Mouse (Mus musculus) intestine, embryonic 16.5 days (tissue): ENCODE data around the gene Large1. TPM values are rescaled to one million over a fixed set of nuclear protein-coding genes. Genes with fewer than 3 reads are reported as not detected.

Source experiments
- ATAC-seq: fragments of 200-750 bp; cut with Nextera tagmentation; 2 replicates; pipeline ENCODE4 v1.8.0; 2017; ENCODE audit warnings: moderate TSS enrichment, moderate library complexity
- H3K27ac ChIP-seq: fragments of 300-500 bp; sonication (generic); 2 replicates; pipeline ENCODE4 v1.5.1; 2014; ENCODE audit warnings: mild to moderate bottlenecking, low read length
- H3K27me3 ChIP-seq: fragments of 300-500 bp; sonication (generic); replicated peaks from 2 replicates; pipeline ENCODE4 v1.6.1; 2014; ENCODE audit warnings: low read length, control low read depth, mixed read lengths; ENCODE audit not compliant: control insufficient read depth, insufficient read depth
- H3K36me3 ChIP-seq: fragments of 300-500 bp; sonication (generic); 2 replicates; pipeline ENCODE4 v1.6.1; 2014; ENCODE audit warnings: low read length, control low read depth; ENCODE audit not compliant: control insufficient read depth, insufficient read depth
- H3K4me1 ChIP-seq: fragments of 300-500 bp; sonication (generic); 2 replicates; pipeline ENCODE4 v1.6.1; 2014; ENCODE audit warnings: low read length, control low read depth, mixed read lengths; ENCODE audit not compliant: control insufficient read depth, insufficient read depth
- H3K4me2 ChIP-seq: fragments of 300-500 bp; sonication (generic); 2 replicates; pipeline ENCODE4 v1.6.1; 2014; ENCODE audit warnings: low read depth, low read length, control low read depth
- H3K4me3 ChIP-seq: fragments of 300-500 bp; sonication (generic); 2 replicates; pipeline ENCODE4 v1.5.1; 2014; ENCODE audit warnings: mild to moderate bottlenecking, low read length
- H3K9ac ChIP-seq: fragments of 300-500 bp; sonication (generic); 2 replicates; pipeline ENCODE4 v1.6.1; 2014; ENCODE audit warnings: low read depth, low read length
- H3K9me3 ChIP-seq: fragments of 300-500 bp; sonication (generic); 2 replicates; pipeline ENCODE4 v1.6.1; 2016; ENCODE audit warnings: low read length, control low read depth; ENCODE audit not compliant: control insufficient read depth
- WGBS: fragments of 180-500 bp; shearing (Covaris S2); extraction: QIAGEN DNeasy Blood & Tissue Kit; methylation state at CpG from one replicate; pipeline ENCODE4 v1.1.7; 2014; 5-methylcytosine and 5-hydroxymethylcytosine counted together
- polyA plus RNA-seq: library from polyadenylated mRNA; unstranded; fragments of >200 nt; fragmentation: Nextera tagmentation; extraction: Ambion mirVana; gene quantifications from 2 replicates; pipeline ENCODE4 v1.2.1, GENCODE M21; 2015

Large1 gene
- polyA plus RNA-seq, 1 experiment from 2014 or later: 5.0 TPM

GRCm38 (mm10) chr8:73310036-73310435 is 43.3 kb downstream of the Large1 start:
- Histone ChIP-seq H3K36me3 (no peaks in the 10 kb centered on the region), H3K4me3 (no peak overlapping the region), H3K27me3 (no peaks in the 10 kb centered on the region), H3K4me1 (peaks cover 6% of the 10 kb centered on the region; the same call in 1 of the 2 replicates), H3K4me2 (no peak overlapping the region), H3K9ac (no peak overlapping the region), H3K27ac (no peak overlapping the region), H3K9me3 (no peaks in the 10 kb centered on the region)
- ATAC-seq: no peak

DNA sequence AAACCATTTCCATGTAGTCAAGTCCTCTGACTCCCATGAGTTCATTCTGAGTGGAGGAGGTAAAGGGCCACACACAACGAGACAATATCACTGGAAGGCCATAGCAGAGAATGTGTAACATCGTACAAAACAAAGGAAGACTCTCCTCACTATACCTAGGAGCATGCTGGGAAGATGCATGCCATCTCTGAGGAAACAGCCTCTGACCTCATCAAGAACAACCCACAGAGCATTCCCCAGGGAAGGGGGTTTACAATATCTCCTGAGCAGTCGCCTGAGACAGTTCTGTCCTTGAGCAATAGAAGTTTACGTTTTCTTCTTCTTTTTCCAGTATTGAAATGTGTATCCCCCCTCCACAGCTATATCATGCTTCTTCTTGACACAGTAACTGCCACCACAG is 49.4 kb downstream of the Large1 start:
- H3K9me3 ChIP-seq: no peaks in the 10 kb centered on the region
- H3K9ac ChIP-seq: no peak overlapping the region
- no peaks in the 10 kb centered on the region for H3K4me1 ChIP-seq
- no peak overlapping the region for H3K4me3 ChIP-seq
- 53% methylated on average over 4 of the region's 4 CpGs for WGBS
- ATAC-seq: no peak
- no peaks in the 10 kb centered on the region for H3K27me3 ChIP-seq
- H3K36me3 ChIP-seq: no peaks in the 10 kb centered on the region
- no peak overlapping the region for H3K4me2 ChIP-seq
- no peak overlapping the region for H3K27ac ChIP-seq

- Histone ChIP-seq H3K36me3 (no peaks in the 10 kb centered on the region), H3K4me3 (no peak overlapping the region), H3K9me3 (no peaks in the 10 kb centered on the region), H3K4me1 (no peaks in the 10 kb centered on the region), H3K4me2 (no peak overlapping the region), H3K9ac (no peak overlapping the region), H3K27ac (no peak overlapping the region), H3K27me3 (no peaks in the 10 kb centered on the region)
- 86% methylated on average over 3 of the region's 3 CpGs for WGBS
- no peak for ATAC-seq
These were observed 50.4 kb downstream of the Large1 start for GRCm38 (mm10) chr8:73302947-73303346.

DNA sequence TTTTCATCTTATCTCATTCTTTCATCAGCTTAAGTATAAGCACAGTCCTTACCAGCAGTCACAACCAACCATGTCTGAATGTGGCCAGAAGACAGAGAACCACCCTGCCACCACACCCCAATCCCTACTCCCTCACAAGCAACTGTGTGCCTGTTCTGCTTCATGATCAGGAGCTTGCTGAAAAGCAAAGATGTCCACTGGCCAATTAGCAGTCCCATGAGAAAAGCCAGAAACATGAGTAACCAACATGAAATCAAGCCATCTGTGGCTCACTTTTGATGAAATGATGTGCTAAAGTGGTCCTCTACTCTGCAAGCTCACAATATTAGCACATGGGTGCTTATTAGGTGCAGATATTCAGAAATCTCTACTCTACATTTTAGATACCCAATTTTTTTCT is 57.8 kb downstream of the Large1 start:
- H3K36me3 ChIP-seq: no peaks in the 10 kb centered on the region
- H3K9me3 ChIP-seq: no peaks in the 10 kb centered on the region
- no peak overlapping the region for H3K27ac ChIP-seq
- no peak for ATAC-seq
- H3K27me3 ChIP-seq: no peaks in the 10 kb centered on the region
- no peak overlapping the region for H3K4me2 ChIP-seq
- H3K9ac ChIP-seq: no peak overlapping the region
- no peaks in the 10 kb centered on the region for H3K4me1 ChIP-seq
- no peak overlapping the region for H3K4me3 ChIP-seq

DNA sequence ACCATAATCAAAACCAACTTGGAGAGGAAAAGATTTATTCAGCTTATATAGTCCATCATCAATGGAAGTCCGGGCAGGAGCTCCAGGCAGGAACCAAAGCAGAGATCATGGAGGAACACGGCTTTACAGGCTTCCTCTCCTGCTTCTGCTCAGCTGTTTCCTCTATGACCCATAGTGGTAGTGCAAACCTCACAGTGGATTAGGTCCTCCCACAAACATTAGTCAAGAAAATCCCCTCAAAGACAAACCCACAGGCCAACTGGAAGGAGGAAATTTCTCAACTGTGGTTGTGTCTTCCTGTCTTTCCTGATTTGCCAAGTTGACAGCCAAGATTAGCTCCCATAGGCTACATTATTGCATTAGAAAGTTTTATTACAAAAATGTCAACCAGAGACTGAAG is 59.7 kb downstream of the Large1 start:
- H3K36me3 ChIP-seq: no peaks in the 10 kb centered on the region
- H3K4me3 ChIP-seq: no peak overlapping the region
- no peak overlapping the region for H3K27ac ChIP-seq
- H3K9ac ChIP-seq: no peak overlapping the region
- ATAC-seq: no peak
- WGBS: 75% methylated on average over 2 of the region's 2 CpGs
- H3K9me3 ChIP-seq: no peaks in the 10 kb centered on the region
- no peak overlapping the region for H3K4me2 ChIP-seq
- no peaks in the 10 kb centered on the region for H3K4me1 ChIP-seq
- H3K27me3 ChIP-seq: no peaks in the 10 kb centered on the region

DNA sequence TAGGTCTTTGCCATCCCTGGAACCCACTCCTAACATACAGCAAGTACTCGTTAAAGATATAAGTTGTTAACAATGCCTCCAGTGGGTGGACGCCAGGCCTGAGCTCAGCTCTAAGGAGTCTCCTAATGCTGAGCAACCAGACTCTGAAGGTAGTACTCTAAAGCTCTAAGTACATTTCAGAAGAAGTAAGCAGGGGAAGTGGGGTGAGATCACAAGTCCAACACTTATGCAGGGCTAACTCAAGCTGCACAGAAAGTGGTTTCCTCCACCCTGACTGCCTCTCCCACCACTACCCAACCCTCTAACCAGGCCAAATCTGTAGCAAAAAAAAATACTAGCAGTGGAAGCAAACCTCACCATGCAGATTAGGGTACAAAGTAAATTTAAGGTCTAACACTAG is 61.7 kb downstream of the Large1 start:
- Histone ChIP-seq H3K27me3 (no peaks in the 10 kb centered on the region), H3K27ac (no peak overlapping the region), H3K36me3 (no peaks in the 10 kb centered on the region), H3K9me3 (no peaks in the 10 kb centered on the region), H3K9ac (no peak overlapping the region), H3K4me3 (no peak overlapping the region), H3K4me1 (no peaks in the 10 kb centered on the region), H3K4me2 (no peak overlapping the region)
- no peak for ATAC-seq
- WGBS: 85% methylated on average over 2 of the region's 2 CpGs

DNA sequence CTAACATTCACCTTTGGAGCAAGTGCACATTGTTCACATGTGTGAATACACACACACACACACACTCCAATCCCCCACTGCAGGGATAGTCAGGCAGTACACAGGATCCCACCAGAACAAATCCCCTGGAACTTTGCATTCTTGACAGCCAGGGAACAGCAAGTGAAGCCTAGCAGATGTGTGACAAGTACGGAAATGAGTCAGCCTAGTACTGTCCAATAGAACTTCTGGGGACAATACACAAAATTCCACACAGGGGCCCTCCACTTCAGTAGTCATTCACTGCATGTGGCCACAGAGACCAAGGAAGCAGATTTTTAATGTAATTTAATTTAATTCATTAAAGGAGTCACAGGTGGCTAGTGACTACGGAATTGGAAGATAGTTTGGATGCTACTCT is 62.7 kb downstream of the Large1 start:
- no peak overlapping the region for H3K27ac ChIP-seq

DNA sequence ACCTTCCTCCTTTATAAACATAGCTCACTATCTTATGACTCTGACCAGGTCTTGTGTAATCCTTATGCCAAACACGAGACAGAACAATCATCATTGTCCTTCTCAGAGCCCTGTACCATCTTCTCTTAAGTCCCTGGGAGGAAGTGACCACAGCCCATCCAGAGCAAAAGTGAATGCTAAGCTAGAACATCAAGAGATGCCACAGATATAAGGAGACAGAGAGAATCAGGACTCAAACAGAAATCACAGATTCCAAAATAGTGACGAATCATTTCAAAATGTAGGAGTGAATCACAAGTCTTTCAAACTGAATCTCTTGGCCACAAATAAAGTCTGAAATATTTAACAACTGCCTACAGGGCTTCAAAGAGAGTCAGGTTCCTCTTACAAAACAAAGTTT is 63.5 kb downstream of the Large1 start:
- no peak overlapping the region for H3K4me2 ChIP-seq
- WGBS: 77% methylated on average over 2 of the region's 2 CpGs
- no peak overlapping the region for H3K4me3 ChIP-seq
- no peak for ATAC-seq
- no peak overlapping the region for H3K9ac ChIP-seq
- H3K4me1 ChIP-seq: no peaks in the 10 kb centered on the region
- no peak overlapping the region for H3K27ac ChIP-seq
- H3K36me3 ChIP-seq: no peaks in the 10 kb centered on the region
- no peaks in the 10 kb centered on the region for H3K9me3 ChIP-seq
- H3K27me3 ChIP-seq: no peaks in the 10 kb centered on the region

More for the DNA sequence above, 62.7 kb downstream of the Large1 start:
- Histone ChIP-seq H3K27me3 (no peaks in the 10 kb centered on the region), H3K9ac (no peak overlapping the region), H3K9me3 (no peaks in the 10 kb centered on the region), H3K4me2 (no peak overlapping the region), H3K36me3 (no peaks in the 10 kb centered on the region), H3K4me3 (no peak overlapping the region), H3K4me1 (no peaks in the 10 kb centered on the region)
- WGBS: 81% methylated on average over 2 of the region's 2 CpGs
- 0 out of 2 replicates have a peak, but pooled peaks have one; percentile 13 for ATAC-seq

DNA sequence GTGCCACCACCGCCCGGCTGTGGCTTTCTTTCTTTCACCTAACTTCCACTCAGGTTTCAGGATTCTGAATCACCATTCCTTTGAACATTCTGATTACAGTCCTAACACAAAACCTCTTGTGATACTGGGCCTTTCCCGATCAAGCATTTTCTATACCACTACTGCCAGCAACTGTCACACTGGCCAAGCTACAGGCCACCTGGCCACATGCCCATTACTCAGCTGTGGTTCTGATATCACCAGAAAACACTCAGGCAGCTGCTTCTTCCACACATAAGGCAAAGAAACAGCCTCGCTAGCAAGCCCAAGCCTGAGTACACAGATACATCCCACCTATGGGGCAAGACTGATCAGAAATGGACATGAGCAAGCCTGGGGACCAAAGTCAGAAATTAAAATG is 71.3 kb downstream of the Large1 start:
- Histone ChIP-seq H3K27ac (no peak overlapping the region), H3K27me3 (no peaks in the 10 kb centered on the region), H3K9ac (no peak overlapping the region), H3K9me3 (no peaks in the 10 kb centered on the region), H3K36me3 (no peaks in the 10 kb centered on the region), H3K4me3 (no peak overlapping the region), H3K4me2 (no peak overlapping the region), H3K4me1 (no peaks in the 10 kb centered on the region)
- no peak for ATAC-seq
- WGBS: 93% methylated on average over 4 of the region's 4 CpGs

DNA sequence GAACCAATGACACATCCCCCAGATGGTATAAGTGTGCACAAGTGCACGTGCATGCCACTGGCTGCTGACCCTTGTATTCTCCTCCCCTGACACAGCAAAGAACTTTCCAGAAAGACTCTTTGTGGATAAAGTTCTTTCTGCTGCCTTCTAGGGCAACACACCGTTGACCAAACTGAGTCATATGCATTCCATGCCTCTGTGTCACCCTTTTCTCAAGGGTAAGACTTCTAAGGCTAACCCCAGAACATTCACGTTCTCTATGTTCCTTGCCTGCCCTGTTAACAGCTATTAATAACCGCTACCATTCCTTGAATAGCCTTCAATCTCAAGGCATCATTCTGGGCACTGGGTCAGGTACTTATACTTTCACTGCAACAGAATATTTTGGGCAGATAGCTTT is 77.3 kb downstream of the Large1 start:
- no peaks in the 10 kb centered on the region for H3K36me3 ChIP-seq
- H3K4me1 ChIP-seq: peaks cover 10% of the 10 kb centered on the region; the same call in 1 of the 2 replicates
- 78% methylated on average over 4 of the region's 4 CpGs for WGBS
- H3K9ac ChIP-seq: no peak overlapping the region
- ATAC-seq: no peak
- no peaks in the 10 kb centered on the region for H3K27me3 ChIP-seq
- no peak overlapping the region for H3K4me2 ChIP-seq
- no peak overlapping the region for H3K4me3 ChIP-seq
- no peak overlapping the region for H3K27ac ChIP-seq
- no peaks in the 10 kb centered on the region for H3K9me3 ChIP-seq
